Mouse (Mus musculus) neural tube, embryonic 14.5 days (tissue): ENCODE results near the gene Cyren. TPM values are rescaled to one million over a fixed set of nuclear protein-coding genes. Genes with fewer than 3 reads are reported as not detected.

ENCODE experiments used
- ATAC-seq: fragments of 200-750 bp; cut with Nextera tagmentation; 2 replicates; pipeline ENCODE4 v1.8.0; 2017; ENCODE audit warnings: low read depth, mild to moderate bottlenecking, moderate TSS enrichment, moderate library complexity
- H3K27ac ChIP-seq: fragments of 300-500 bp; sonication (generic); 2 replicates; pipeline ENCODE4 v1.5.1; 2014; ENCODE audit warnings: low read depth, mild to moderate bottlenecking, control low read depth, low read length, moderate library complexity, mixed read lengths
- H3K27me3 ChIP-seq: fragments of 300-500 bp; sonication (generic); 2 replicates; pipeline ENCODE4 v1.6.1; 2014; ENCODE audit warnings: low read length; ENCODE audit not compliant: control insufficient read depth, insufficient read depth
- H3K36me3 ChIP-seq: fragments of 300-500 bp; sonication (generic); 2 replicates; pipeline ENCODE4 v1.6.1; 2014; ENCODE audit warnings: low read length, mixed read lengths; ENCODE audit not compliant: control insufficient read depth, insufficient read depth
- H3K4me1 ChIP-seq: fragments of 300-500 bp; sonication (generic); 2 replicates; pipeline ENCODE4 v1.6.1; 2014; ENCODE audit warnings: low read length; ENCODE audit not compliant: control insufficient read depth, insufficient read depth
- H3K4me2 ChIP-seq: fragments of 300-500 bp; sonication (generic); 2 replicates; pipeline ENCODE4 v1.6.1; 2014; ENCODE audit warnings: mild to moderate bottlenecking, low read depth, low read length, control low read depth
- H3K4me3 ChIP-seq: fragments of 300-500 bp; sonication (generic); 2 replicates; pipeline ENCODE4 v1.5.1; 2014; ENCODE audit warnings: low read depth, low read length, control low read depth, mixed read lengths
- H3K9ac ChIP-seq: fragments of 300-500 bp; sonication (generic); replicated peaks from 2 replicates; pipeline ENCODE4 v1.6.1; 2014; ENCODE audit warnings: low read depth, mild to moderate bottlenecking, control low read depth, low read length, mixed read lengths
- H3K9me3 ChIP-seq: fragments of 300-500 bp; sonication (generic); 2 replicates; pipeline ENCODE4 v1.6.1; 2016; ENCODE audit warnings: low read length; ENCODE audit not compliant: control insufficient read depth
- WGBS: fragments of 180-500 bp; shearing (Covaris S2); extraction: QIAGEN DNeasy Blood & Tissue Kit; methylation state at CpG from one replicate; pipeline ENCODE4 v1.1.7; 2014; 5-methylcytosine and 5-hydroxymethylcytosine counted together
- polyA plus RNA-seq: library from polyadenylated mRNA; unstranded; fragments of >200 nt; fragmentation: Nextera tagmentation; extraction: Ambion mirVana; gene quantifications from 2 replicates; pipeline ENCODE4 v1.2.1, GENCODE M21; 2014

The Cyren gene
- polyA plus RNA-seq, 1 experiment from 2014 or later = 6.0 TPM

DNA sequence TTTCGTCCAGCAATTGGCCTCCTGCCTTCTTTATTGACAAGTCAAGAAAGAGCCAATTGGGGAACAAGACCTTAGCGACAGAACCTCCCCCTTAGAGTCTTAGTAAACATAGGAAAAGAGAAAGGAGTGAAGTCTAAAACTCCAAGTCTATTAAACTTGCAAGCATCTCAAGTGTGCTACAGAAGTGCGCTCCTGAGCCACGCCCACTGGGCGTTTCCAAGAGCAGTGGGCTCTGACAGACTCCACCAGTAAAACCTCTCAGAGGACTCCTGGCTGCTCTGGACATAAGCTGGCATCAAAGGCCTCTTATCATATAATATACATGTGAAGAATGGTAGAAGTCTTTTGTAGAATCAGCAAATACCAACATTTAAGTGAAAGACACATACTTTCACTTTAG lies 25.6 kb upstream of the Cyren start:
- Histone ChIP-seq H3K36me3 (peaks cover 15% of the 10 kb centered on the region), H3K9me3 (no peaks in the 10 kb centered on the region), H3K27me3 (no peaks in the 10 kb centered on the region), H3K27ac (no peak overlapping the region), H3K4me3 (no peak overlapping the region), H3K4me1 (no peaks in the 10 kb centered on the region), H3K9ac (no peak overlapping the region), H3K4me2 (no peak overlapping the region)
- no peak for ATAC-seq
- 90% methylated on average over 5 of the region's 5 CpGs for WGBS

DNA sequence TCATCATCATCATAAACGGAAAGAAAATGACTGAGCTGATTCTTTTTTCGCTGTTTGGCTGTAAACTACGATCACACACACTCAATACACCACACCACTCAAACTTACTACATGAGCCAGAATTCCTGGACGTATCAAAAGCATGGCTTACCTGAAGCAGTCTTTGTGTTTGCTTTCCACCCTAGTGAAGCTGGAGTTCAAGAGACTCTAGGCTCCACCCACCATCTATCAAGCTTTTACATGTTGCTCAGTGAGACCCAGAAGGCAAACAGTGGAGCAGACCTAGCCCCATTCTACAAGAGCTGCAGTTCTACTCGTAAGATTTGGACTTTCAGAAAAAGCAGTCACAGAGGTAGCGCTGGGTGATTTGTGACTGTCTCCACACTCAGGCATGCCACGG lies 24.7 kb upstream of the Cyren start:
- no peaks in the 10 kb centered on the region for H3K27me3 ChIP-seq
- H3K4me3 ChIP-seq = no peak overlapping the region
- WGBS = 89% methylated on average over 7 of the region's 7 CpGs
- ATAC-seq = no peak
- H3K4me2 ChIP-seq = no peak overlapping the region
- no peak overlapping the region for H3K27ac ChIP-seq
- H3K4me1 ChIP-seq = no peaks in the 10 kb centered on the region
- H3K9ac ChIP-seq = no peak overlapping the region
- H3K9me3 ChIP-seq = no peaks in the 10 kb centered on the region
- H3K36me3 ChIP-seq = peaks cover 14% of the 10 kb centered on the region

DNA sequence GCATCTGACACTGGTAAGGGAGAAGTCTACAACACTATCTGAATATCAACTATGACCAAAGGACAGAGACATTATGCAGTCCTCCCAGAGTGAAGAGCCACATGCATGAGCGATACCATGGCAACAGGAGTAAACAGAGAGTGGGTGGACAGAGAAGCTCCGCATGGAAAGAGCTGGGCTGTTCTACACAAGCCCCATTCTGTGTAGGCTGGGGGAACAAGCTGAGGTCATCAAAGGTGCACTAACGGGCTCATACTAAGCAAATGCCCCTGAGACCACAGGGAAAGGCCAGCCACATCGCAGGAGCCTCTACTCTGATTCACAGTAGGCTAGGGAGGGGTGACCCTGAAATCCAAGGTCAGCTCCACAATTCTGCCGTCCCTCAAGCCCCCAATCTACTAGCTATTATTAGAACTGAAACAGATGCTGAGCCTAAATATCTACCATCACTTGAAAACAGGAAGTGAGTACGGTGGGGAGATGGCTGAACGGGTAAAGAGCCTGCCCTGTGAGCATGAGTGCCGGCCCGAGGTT lies 24.1 kb upstream of the Cyren start:
- H3K27me3 ChIP-seq = no peaks in the 10 kb centered on the region
- no peak overlapping the region for H3K4me2 ChIP-seq
- no peaks in the 10 kb centered on the region for H3K9me3 ChIP-seq
- WGBS = 71% methylated on average over 9 of the region's 9 CpGs
- H3K27ac ChIP-seq = no peak overlapping the region
- peak; percentile 28; the same call in 1 of the 2 replicates for ATAC-seq
- H3K4me3 ChIP-seq = no peak overlapping the region
- H3K36me3 ChIP-seq = peaks cover 14% of the 10 kb centered on the region
- no peak overlapping the region for H3K9ac ChIP-seq
- no peaks in the 10 kb centered on the region for H3K4me1 ChIP-seq

DNA sequence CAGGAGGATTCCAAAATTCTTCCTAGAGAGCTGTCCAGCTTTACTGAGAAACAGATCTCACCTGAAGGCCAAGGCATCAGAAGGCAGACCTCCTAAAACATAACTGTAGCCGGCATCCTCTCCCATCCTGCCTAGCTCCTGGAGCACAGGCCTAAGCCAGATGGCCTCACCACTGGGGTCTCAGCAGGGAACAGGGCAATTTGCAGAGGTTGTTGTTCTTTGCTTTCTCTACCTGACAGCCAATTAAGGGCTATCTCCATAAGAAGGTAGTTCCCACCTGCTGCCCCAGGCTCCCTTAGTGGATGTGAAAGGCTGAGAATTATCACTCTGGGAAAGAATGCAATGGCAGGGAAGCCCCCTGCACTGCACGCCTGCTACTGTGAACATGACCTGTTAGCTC lies 23.1 kb upstream of the Cyren start:
- Histone ChIP-seq H3K4me1 (no peaks in the 10 kb centered on the region), H3K27ac (no peak overlapping the region), H3K9ac (no peak overlapping the region), H3K36me3 (peaks cover 16% of the 10 kb centered on the region), H3K27me3 (no peaks in the 10 kb centered on the region), H3K4me3 (no peak overlapping the region), H3K9me3 (no peaks in the 10 kb centered on the region), H3K4me2 (no peak overlapping the region)
- WGBS = 43% methylated on average over 2 of the region's 2 CpGs
- no peak for ATAC-seq

DNA sequence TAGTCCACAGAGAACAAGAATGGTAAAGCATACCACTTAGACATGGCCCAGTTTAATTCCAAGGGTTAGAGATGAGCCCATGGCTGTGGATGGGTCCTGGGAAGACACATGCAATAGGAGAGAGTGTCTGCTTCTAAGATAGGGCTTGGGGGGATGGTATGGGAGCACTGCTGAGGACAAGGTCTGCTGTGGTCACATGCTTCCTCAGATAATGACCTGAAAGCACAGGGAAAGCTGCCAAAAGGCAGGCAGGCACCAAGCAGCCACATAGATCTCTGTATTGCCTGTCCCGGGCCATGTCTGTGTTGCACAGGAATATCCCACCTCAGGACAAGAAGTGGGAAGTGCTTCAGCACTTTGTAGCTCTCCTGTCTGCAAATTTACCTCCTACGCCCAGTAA lies 21.3 kb upstream of the Cyren start:
- no peaks in the 10 kb centered on the region for H3K27me3 ChIP-seq
- no peak for ATAC-seq
- H3K36me3 ChIP-seq = peaks cover 27% of the 10 kb centered on the region
- H3K9me3 ChIP-seq = no peaks in the 10 kb centered on the region
- 91% methylated on average over 2 of the region's 2 CpGs for WGBS
- no peak overlapping the region for H3K4me2 ChIP-seq
- H3K9ac ChIP-seq = no peak overlapping the region
- no peak overlapping the region for H3K27ac ChIP-seq
- H3K4me1 ChIP-seq = no peaks in the 10 kb centered on the region
- no peak overlapping the region for H3K4me3 ChIP-seq

DNA sequence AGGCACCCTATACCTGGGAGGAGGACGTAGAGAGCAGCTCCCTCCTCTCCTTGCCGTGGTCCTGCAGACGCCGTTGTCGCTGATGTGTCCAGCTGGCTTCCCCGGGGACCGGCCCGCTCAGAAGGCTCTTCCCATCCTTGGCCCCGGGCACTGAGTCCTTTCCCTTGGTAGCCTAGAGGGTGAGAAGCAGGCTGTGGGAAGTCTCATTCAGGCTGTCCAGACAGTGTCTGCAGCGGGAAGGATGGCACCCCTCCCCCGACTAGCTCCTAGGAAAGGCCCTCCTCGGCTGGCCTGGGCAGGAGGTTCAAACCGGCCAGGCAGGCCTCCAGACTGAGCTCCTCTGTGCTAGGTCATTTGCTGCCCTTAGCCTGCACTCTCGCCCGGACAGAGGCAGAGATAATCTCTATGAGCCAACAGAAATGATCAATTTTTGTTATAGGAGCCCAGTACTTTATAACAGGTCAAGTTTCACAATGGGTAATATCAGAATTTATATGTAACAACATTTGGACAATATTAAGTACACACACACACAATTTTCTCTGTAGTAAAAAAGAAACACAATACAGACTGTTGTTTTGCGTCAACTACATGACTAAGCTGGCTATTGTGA lies 18.4 kb upstream of the Cyren start:
- Histone ChIP-seq H3K36me3 (peaks cover 35% of the 10 kb centered on the region), H3K9ac (no peak overlapping the region), H3K27me3 (no peaks in the 10 kb centered on the region), H3K27ac (no peak overlapping the region), H3K9me3 (no peaks in the 10 kb centered on the region), H3K4me1 (no peaks in the 10 kb centered on the region), H3K4me2 (no peak overlapping the region), H3K4me3 (no peak overlapping the region)
- no peak for ATAC-seq
- WGBS = 68% methylated on average over 16 of the region's 16 CpGs

DNA sequence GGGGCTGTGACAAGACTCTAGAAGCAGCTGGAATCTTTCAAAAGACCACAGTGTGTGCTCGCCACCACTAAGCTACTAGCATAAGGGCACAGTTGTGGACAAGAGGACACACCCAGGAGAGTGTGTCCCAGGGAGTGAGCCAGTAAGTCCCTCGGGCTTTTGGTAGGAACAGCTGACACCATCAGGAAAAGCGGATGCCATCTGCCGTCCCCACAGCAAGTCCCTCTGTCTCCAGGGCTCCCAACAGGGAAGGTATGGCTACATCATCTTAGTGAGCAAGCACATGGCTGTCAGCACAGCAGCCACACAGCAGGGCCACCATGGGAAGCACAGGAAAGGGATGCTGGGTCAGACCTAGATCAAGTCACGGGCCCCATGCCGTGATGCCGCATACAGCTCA lies 17.7 kb upstream of the Cyren start:
- Histone ChIP-seq H3K4me3 (no peak overlapping the region), H3K4me1 (no peaks in the 10 kb centered on the region), H3K36me3 (peaks cover 33% of the 10 kb centered on the region), H3K4me2 (no peak overlapping the region), H3K27ac (no peak overlapping the region), H3K27me3 (no peaks in the 10 kb centered on the region), H3K9me3 (no peaks in the 10 kb centered on the region), H3K9ac (no peak overlapping the region)
- 88% methylated on average over 7 of the region's 7 CpGs for WGBS
- ATAC-seq = no peak

DNA sequence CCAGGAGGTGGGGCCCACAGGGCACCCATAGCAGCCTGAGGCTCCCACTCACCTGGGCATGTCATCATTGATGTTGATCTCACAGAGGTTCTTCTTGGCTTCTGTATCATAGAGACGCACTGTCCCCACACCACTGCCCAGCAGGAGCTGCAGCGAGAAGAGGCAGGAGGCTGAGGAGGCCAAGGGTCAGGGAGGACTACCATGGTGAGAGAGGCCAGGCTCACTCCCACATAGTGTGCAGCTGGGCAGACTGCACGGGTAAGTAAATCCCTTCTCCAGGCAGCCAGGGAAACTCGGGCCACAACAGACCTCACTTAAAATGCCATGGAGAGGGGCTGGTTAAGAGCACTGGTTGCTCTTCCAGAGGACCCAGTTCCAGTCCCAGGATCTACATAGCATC lies 11.3 kb upstream of the Cyren start:
- Histone ChIP-seq H3K36me3 (peaks cover 19% of the 10 kb centered on the region), H3K4me2 (no peak overlapping the region), H3K9ac (no peak overlapping the region), H3K4me3 (no peak overlapping the region), H3K27me3 (no peaks in the 10 kb centered on the region), H3K27ac (no peak overlapping the region), H3K4me1 (peaks cover 7% of the 10 kb centered on the region), H3K9me3 (no peaks in the 10 kb centered on the region)
- WGBS = 62% methylated on average over 4 of the region's 4 CpGs
- no peak for ATAC-seq

DNA sequence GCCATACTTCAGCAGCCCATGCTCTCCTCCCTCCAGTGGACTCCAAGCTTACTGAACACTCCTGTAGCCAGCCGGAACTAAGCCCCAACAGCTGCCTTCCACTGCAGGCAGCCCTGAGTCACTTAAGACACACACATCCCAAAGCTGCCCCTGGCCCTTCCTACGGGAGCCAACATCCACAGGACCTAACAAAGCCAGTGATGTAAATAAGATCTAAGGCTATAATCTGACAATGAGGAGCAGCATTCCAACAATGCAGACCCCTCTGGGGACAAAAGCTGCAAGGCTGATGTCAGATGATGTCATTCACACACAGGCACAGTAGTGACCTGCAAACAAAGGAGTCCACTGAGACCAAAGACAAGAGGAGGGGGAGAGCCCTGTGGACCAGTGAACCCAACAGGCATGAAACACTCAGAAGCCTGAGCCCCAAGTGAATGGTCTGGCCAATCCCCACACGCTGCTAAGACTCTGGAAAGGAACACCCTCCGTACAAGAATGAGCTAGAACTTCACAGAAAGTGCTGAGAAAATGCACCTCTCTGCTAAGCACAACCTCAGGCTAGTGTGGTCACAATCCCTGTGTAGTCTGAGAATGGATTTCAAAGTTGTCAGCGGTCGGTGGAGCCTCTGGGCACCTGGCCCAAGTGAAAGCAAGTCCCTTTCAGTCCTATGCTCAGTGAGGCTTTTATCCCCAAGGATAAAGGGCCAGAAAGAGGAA lies 9.4 kb upstream of the Cyren start:
- H3K27ac ChIP-seq = 0 out of 2 replicates have a peak overlapping the region, but pooled peaks have one; percentile 2

More for the DNA sequence above, 9.4 kb upstream of the Cyren start:
- peaks cover 19% of the 10 kb centered on the region for H3K36me3 ChIP-seq
- peaks cover 7% of the 10 kb centered on the region for H3K4me1 ChIP-seq
- no peak overlapping the region for H3K9ac ChIP-seq
- WGBS = 38% methylated on average over 6 of the region's 6 CpGs
- no peaks in the 10 kb centered on the region for H3K27me3 ChIP-seq
- H3K4me3 ChIP-seq = no peak overlapping the region
- H3K4me2 ChIP-seq = no peak overlapping the region
- peak; percentile 59; the same call in 1 of the 2 replicates for ATAC-seq
- H3K9me3 ChIP-seq = no peaks in the 10 kb centered on the region
